Mouse (Mus musculus): Measurements from ENCODE around the gene Thbs2. TPM values are rescaled to one million over a fixed set of nuclear protein-coding genes. Genes with fewer than 3 reads are reported as not detected.
"Not testable (repeated sequence)": the region's sequence is repeated elsewhere in the genome, so short reads cannot be mapped to it uniquely, and the experiment has no call there.

Thbs2 gene
- total RNA-seq, 4 experiments from 2014 or later, result 11.8 to 17.1 (median 14.4) TPM

DNA sequence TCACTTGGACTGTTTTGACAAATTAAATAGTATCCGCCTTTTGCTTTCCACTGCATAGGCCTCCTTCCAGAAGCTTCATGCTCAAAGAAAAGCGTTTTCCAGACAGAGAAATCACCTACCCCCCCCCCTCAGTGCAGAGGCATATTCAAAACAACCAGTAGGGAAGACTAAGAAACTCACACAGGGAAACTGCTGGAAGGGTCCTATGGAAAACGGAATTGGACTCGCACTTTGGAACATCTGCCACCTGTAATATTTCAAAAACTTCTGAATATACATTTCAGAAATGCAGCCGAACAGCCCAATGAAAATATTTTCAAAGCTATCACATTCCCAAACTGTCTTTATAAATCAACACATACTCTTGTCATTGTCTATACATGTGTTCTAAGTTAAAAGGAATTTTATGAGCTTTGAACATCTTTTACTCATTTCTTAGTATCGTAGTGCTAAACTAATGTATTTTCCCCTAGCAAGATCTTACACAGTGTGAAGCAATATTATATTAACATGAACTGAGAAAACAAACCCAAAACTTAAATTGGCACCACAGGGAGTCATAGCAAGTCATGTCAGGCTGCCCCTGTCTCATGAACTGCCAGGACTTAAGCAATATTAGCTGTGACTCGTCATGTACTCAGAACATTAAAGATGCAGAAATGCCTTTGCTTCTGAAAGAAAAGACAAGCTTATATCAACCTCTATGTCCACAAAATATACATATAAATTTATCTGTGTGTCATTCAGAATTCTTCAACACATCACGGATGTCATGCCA is 58.3 kb downstream of the Thbs2 start:
- DNase-seq (ENCODE audit: low spot score), result no peak

DNA sequence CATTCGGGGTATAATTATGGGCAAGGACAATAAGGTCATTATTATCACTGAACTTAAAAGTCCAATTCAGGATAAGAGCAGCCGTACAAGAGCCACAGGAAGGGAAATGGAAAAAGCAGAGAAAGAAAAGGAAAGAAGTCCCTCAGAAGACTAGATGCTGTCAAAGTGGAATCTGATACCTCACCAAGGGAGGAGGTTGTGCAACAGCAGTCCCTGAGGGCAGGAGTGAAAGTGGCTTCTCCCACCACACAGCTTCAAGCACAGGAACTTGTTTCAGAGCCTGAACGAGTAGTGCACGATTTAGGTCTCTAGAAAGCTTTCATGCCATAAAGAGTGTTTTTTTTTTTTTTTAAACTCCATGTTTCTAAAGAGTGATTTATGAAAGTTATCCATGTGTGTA is 65.1 kb downstream of the Thbs2 start:
- DNase-seq (ENCODE audit: low spot score), result no peak

DNA sequence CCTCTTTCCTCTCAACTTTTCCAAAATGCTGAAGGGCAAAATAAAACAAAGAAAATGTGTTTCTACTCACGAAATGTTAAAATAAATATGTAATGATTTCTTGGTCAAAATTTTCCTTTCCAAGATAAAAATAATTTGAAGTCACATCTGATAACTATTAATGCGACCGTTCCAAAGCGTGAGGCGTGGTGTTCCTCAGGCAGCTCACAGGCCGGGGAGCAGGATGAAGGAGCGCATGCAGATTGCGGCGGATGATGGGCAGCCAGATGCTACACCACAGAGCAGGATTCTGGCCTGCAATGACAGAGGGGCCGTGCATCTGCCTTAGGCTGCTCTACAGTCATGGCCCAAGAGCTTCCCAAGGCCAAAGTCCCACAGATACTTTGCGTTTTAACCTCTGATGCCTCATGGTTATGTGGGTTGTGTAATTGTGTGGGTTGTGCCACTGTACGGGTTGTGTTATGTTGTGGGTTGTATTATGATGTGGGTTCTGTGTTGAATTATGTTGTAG is 66.2 kb downstream of the Thbs2 start:
- no peak for DNase-seq (ENCODE audit: low spot score)

DNA sequence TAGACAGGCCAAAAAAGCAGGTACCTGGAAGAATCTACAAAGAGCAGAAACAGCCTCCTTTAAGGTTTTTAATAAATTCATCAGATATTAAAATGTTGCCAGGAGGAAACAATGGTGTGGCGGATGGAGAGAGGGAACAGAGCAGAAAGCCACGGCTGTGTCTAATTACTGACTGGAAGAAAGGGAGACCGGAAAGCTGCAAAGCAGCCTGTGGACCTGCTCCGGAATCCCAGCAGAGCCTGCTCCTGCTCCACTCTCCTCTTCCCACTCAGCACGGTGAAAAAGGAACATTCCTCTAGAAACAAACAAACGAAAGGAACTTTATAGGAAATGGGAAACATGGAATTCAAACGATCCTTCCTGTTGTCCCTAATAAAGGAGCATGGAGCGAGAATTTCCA is 69.6 kb downstream of the Thbs2 start:
- no peak for DNase-seq (ENCODE audit: low spot score)

DNA sequence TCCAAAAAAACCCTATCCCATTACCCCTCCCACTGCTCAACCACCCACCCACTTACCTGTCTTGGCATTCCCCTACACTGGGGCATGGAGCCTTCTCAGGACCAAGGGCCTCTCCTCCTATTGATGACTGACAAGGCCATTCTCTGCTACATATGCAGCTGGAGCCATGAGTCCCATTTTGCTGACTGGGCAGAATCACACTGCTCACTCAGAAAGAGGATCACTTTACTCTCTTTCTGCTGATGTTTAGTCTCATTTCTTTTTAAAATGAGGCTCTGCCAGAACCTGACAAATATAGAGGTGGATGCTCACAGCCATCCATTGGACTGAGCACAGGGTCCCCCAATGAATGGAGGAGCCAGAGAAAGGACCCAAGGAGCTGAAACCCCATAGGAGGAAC is 73.0 kb downstream of the Thbs2 start:
- not testable (repeated sequence) for DNase-seq (ENCODE audit: low spot score)

DNA sequence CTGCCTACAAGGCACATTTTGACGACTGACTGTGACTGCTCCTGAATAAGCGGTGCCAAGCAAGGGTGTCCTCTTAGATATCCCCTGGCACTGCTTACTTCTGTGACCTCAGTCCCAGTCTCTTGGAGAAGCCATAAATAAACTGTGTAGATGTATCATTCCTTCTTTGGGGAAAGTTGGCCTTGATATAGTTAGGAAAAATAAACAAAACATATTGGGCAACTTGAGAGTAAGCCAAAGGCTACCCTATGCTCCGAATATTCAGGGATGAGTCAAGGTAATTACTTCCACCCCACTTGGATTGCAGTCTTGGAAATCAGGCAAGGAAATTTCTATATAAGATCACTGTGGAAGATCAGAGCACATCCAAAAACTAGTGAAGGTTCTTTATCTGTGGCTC is 74.0 kb downstream of the Thbs2 start:
- no peak for DNase-seq (ENCODE audit: low spot score)

DNA sequence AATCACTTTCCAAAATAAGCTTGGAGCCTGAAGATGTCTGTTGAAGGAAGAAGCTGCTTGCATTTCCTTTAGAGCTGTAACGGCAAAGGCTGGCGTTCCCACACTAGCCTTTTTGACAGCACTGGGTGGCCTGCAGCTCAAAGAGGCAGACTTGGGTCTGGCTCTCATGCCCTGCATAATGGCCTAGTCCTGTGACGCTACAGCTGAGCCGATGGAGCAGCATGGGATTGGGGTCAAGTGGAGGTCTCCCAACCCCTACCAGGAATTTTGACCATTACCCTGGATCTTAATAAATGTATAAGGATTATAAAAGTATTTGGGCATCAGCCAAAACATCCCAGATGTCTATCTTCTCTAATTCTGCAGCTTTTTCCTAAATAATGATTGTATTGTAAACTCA is 75.0 kb downstream of the Thbs2 start:
- no peak for DNase-seq (ENCODE audit: low spot score)

Other genes starting within 250 kb of the Thbs2 start
- gene Wdr27, start 248.9 kb upstream of the Thbs2 start, total RNA-seq (2022), result 1 to 10 TPM in 2 of 4 experiments, under 1 TPM in 2; 0.54 to 1.5 (median 1.0) TPM
- 10 to 100 TPM; 10.5 to 11.9 (median 11.0) TPM for gene 1600012H06Rik, start 248.9 kb upstream of the Thbs2 start, total RNA-seq (2022)